Mouse (Mus musculus) limb, embryonic 14.5 days (tissue): ENCODE results near the gene Zmpste24. TPM values are rescaled to one million over a fixed set of nuclear protein-coding genes. Genes with fewer than 3 reads are reported as not detected.
A peak's percentile ranks its signal among the peaks of the same experiment; 100 is the strongest.

Experiments used
- ATAC-seq: fragments of 200-750 bp; cut with Nextera tagmentation; 2 replicates; pipeline ENCODE4 v1.8.0; 2017; ENCODE audit warnings: low read depth, moderate number of reproducible peaks, moderate TSS enrichment; ENCODE audit not compliant: low FRiP score
- DNase-seq: peaks from one replicate; pipeline ENCODE4 v3.0.0-alpha.2; 2015; ENCODE audit warnings: low spot score
- H3K27ac ChIP-seq: fragments of 300-500 bp; sonication (generic); replicated peaks from 2 replicates; pipeline ENCODE4 v1.5.1; 2014; ENCODE audit warnings: low read depth, mild to moderate bottlenecking, low read length, moderate library complexity, mixed read lengths
- H3K27me3 ChIP-seq: fragments of 300-500 bp; sonication (generic); 2 replicates; pipeline ENCODE4 v1.6.1; 2014; ENCODE audit warnings: low read length, mixed read lengths; ENCODE audit not compliant: control insufficient read depth, insufficient read depth
- H3K36me3 ChIP-seq: fragments of 300-500 bp; sonication (generic); 2 replicates; pipeline ENCODE4 v1.6.1; 2014; ENCODE audit warnings: mild to moderate bottlenecking, low read length, moderate library complexity, mixed read lengths; ENCODE audit not compliant: control insufficient read depth, insufficient read depth
- H3K4me1 ChIP-seq: fragments of 300-500 bp; sonication (generic); 2 replicates; pipeline ENCODE4 v1.6.1; 2014; ENCODE audit warnings: antibody characterized with exemption, low read length, mixed read lengths; ENCODE audit not compliant: control insufficient read depth, insufficient read depth
- H3K4me2 ChIP-seq: fragments of 300-500 bp; sonication (generic); replicated peaks from 2 replicates; pipeline ENCODE4 v1.6.1; 2014; ENCODE audit warnings: low read depth, mild to moderate bottlenecking, low read length, moderate library complexity; ENCODE audit not compliant: severe bottlenecking
- H3K4me3 ChIP-seq: fragments of 300-500 bp; sonication (generic); replicated peaks from 2 replicates; pipeline ENCODE4 v1.5.1; 2014; ENCODE audit warnings: low read length
- H3K9ac ChIP-seq: fragments of 300-500 bp; sonication (generic); 2 replicates; pipeline ENCODE4 v1.6.1; 2014; ENCODE audit warnings: mild to moderate bottlenecking, low read depth, low read length, moderate library complexity; ENCODE audit not compliant: severe bottlenecking
- H3K9me3 ChIP-seq: fragments of 300-500 bp; sonication (generic); 2 replicates; pipeline ENCODE4 v1.6.1; 2016; ENCODE audit warnings: low read length; ENCODE audit not compliant: control insufficient read depth
- POLR2A ChIP-seq: fragments of 200-500 bp; IDR thresholded peaks from 2 replicates; pipeline ENCODE4 v1.8.0; 2012; ENCODE audit warnings: inconsistent platforms, mild to moderate bottlenecking, moderate library complexity, borderline replicate concordance; ENCODE audit not compliant: insufficient read depth, insufficient read length; ENCODE audit errors: extremely low read depth
- WGBS: fragments of 180-500 bp; shearing (Covaris S2); extraction: QIAGEN DNeasy Blood & Tissue Kit; methylation state at CpG from one replicate; pipeline ENCODE4 v1.1.7; 2014; 5-methylcytosine and 5-hydroxymethylcytosine counted together
- polyA plus RNA-seq, 2 experiments: library from polyadenylated mRNA; depleted of rRNA in 1 of 2; stranded (reverse) in 1 of 2; unstranded in 1 of 2; fragments of >200 nt; fragmentation: Nextera tagmentation in 1 of 2; extraction: Ambion mirVana in 1 of 2; gene quantifications; 2 replicates each; pipeline versions ENCODE4 v1.2.1 to v1.2.3; 2012 to 2014

Zmpste24 gene
- polyA plus RNA-seq (2012; rRNA removed), result 19.0 TPM in 2 replicates
- polyA plus RNA-seq (2014; fragmentation: Nextera tagmentation; extraction: Ambion mirVana), result 19.0 and 22.6 TPM in 2 replicates

DNA sequence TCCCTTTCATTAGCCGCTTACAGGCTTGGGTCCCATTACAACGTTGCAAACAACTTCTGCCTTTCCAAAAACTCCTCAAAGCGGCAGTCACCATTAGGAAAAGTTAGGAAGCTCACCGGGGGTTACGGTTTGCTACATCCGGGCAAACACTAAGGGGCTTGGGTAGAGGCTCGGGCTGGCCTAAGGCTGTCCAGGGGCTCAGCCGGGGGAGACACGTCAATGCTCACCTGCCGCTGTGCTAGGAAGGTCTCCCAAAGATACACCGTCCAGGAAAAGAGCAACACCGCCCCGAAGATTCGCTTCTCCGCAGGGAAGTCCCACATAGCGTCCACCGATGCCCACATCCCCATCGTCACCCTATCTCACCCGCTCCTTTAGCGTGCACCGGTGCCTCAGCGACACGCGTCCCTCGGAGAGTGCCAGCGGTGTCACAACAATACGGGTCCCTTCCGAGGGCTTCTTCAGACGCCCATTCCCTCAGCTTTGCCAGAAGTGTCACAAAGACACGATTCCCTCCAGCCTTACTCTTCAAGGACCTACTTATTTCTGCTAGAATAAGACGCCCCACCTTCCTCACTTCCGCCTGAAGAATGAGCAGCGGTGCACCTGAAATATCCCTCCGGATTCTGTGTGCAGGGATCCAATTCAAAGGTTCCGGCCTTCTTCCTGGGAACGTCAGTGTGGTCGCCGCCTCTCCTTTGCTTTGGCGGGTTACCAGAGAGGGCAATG, at the start of gene Zmpste24:
Gene Zmpste24, minus strand, starts transcription at position 592 of the 729 bp plus-strand sequence.
- Histone ChIP-seq H3K9ac (peak within 1 kb of the TSS; percentile 82), H3K4me2 (peak within 1 kb of the TSS; percentile 80), H3K4me3 (peak within 1 kb of the TSS; percentile 71), H3K9me3 (no peaks in the 10 kb centered on the region), H3K4me1 (peaks cover 4% of the 10 kb centered on the region), H3K27ac (peak within 1 kb of the TSS; percentile 48; the same call in 1 of the 2 replicates), H3K27me3 (no peaks in the 10 kb centered on the region), H3K36me3 (peaks cover 28% of the 10 kb centered on the region)
- TF ChIP-seq POLR2A, result peak; percentile 43; the same call in 1 of the 2 replicates
- peak; percentile 94 for DNase-seq
- WGBS, result under 1% methylated on average over 39 of the region's 39 CpGs
- ATAC-seq, result peak; percentile 89

DNA sequence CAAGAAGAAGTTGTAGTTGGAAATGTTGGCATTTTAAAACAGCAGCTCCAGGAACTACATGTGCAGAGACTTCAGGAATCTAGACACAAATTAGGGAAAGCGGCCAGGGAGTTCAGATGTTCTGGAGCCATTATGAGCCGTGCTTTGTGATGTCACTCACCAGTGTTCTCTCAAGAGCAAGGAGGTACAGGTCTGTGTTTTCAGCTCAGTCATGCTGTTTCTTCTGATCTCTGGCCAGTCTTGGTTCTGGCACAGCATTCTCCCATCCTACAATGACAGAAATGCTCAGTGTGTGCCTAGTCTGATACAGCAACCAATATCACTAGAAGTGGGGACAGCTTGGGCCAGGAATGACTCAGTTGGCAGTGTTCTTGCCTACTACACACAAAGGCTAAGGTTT, 11.1 kb upstream of the Zmpste24 start, which contains the start of gene Tmco2:
Gene Tmco2, minus strand, starts transcription at position 101 of the 400 bp plus-strand sequence.
- ATAC-seq (no peak), DNase-seq (no peak)
- Histone ChIP-seq H3K27ac (no peak within 1 kb of the TSS), H3K27me3 (no peaks in the 10 kb centered on the region), H3K4me1 (no peaks in the 10 kb centered on the region), H3K36me3 (no peaks in the 10 kb centered on the region), H3K9me3 (no peaks in the 10 kb centered on the region), H3K9ac (no peak within 1 kb of the TSS), H3K4me2 (no peak within 1 kb of the TSS), H3K4me3 (no peak within 1 kb of the TSS)
- no peak for TF ChIP-seq POLR2A
- WGBS, result 96% methylated on average over 2 of the region's 2 CpGs

DNA sequence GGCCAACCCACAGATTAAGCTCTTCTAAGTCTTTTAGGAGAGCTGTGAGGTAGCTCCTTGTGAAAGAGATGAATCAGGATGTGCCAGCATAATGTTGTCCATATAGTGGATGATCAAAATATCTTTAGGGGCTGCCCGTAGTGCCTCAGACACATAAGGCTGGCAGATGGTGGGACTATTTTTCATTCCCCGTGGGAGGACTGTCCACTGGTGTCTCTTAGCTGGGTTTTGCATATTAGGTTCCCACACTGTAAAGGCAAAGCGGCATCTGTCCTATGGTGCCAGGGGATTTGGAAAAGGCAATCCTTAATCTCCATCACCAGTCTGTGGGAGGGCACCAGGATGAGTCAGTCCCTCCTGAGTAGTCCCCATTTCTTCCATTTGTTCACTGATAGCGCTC, 5.3 kb upstream of the Zmpste24 start:
- Histone ChIP-seq H3K4me3 (no peak overlapping the region), H3K9me3 (no peaks in the 10 kb centered on the region), H3K27me3 (no peaks in the 10 kb centered on the region), H3K9ac (no peak overlapping the region), H3K4me2 (no peak overlapping the region), H3K27ac (no peak overlapping the region), H3K36me3 (no peaks in the 10 kb centered on the region), H3K4me1 (no peaks in the 10 kb centered on the region)
- no peak for DNase-seq
- TF ChIP-seq POLR2A, result no peak
- ATAC-seq, result no peak
- WGBS, result 87% methylated on average over 4 of the region's 4 CpGs

DNA sequence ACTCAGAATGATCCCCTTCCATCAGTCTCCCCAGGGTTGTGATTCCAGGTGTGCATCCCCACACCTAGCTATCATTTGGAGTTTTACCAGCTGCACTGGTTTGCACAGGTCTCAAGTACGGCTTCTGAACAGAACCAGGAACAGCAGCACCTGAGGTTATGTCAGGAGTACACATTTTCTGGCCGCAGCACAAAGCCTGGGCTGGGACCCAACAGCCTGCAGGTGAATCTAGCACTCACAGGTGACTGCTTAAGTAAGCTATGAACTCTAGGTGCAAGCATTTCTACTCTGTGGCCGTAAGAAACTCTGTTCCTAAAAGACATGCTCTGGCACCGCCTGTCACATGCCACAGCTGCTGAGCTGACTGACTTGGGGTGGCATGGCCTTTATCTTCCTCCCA, 7.8 kb downstream of the Zmpste24 start:
- H3K27me3 ChIP-seq, result no peaks in the 10 kb centered on the region
- WGBS, result 86% methylated on average over 4 of the region's 4 CpGs
- no peak for TF ChIP-seq POLR2A
- no peaks in the 10 kb centered on the region for H3K4me1 ChIP-seq
- no peak overlapping the region for H3K4me2 ChIP-seq
- no peak overlapping the region for H3K27ac ChIP-seq
- no peak overlapping the region for H3K4me3 ChIP-seq
- no peaks in the 10 kb centered on the region for H3K9me3 ChIP-seq
- H3K36me3 ChIP-seq, result peaks cover 68% of the 10 kb centered on the region
- H3K9ac ChIP-seq, result no peak overlapping the region
- DNase-seq (no peak), ATAC-seq (no peak)

DNA sequence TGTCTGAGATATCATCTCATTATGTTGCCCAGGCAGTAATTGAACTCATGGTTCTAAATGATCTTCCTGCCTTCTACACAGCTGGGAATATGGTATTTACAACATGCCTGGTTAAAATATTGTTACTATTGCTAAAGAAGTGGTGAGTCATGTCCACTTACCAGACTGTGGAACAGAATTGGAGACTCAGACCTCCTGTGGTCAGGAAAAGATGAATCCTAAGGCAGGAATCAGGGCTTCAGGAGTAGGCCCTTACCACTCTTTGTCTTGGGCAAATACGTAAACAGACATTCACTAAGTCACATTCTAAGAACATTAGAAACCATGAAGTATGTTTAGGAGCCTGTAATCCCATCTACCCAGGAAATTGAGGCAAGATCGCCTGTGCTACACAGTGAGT, 9.3 kb downstream of the Zmpste24 start:
- TF ChIP-seq POLR2A, result no peak
- 89% methylated on average over 2 of the region's 2 CpGs for WGBS
- ATAC-seq (no peak), DNase-seq (no peak)
- Histone ChIP-seq H3K9ac (no peak overlapping the region), H3K4me2 (no peak overlapping the region), H3K9me3 (no peaks in the 10 kb centered on the region), H3K4me3 (no peak overlapping the region), H3K27me3 (no peaks in the 10 kb centered on the region), H3K36me3 (peaks cover 66% of the 10 kb centered on the region), H3K4me1 (no peaks in the 10 kb centered on the region), H3K27ac (no peak overlapping the region)
